Mouse (Mus musculus): Measurements from ENCODE around the gene Krt20. TPM values are rescaled to one million over a fixed set of nuclear protein-coding genes. Genes with fewer than 3 reads are reported as not detected.

The Krt20 gene
- polyA plus RNA-seq, 1 experiment from 2014 or later, result 0.35 TPM

GRCm38 (mm10) chr11:99448769-99449168, 10.8 kb upstream of the Krt20 start:
- no peak for DNase-seq (ENCODE audit: extremely low spot score, low spot score)
- H3K4me1 ChIP-seq, result no peaks in the 10 kb centered on the region
- H3K36me3 ChIP-seq (replicated peaks), result no peaks in the 10 kb centered on the region
- WGBS, result 78% methylated on average over 2 of the region's 2 CpGs
- no peaks in the 10 kb centered on the region for H3K27me3 ChIP-seq (ENCODE audit: poor library complexity, severe bottlenecking)
- H3K9me3 ChIP-seq, result no peaks in the 10 kb centered on the region
- no peak overlapping the region for H3K4me3 ChIP-seq
- H3K27ac ChIP-seq, result no peak overlapping the region

- H3K4me1 ChIP-seq, result peaks cover 14% of the 10 kb centered on the region; the same call in 1 of the 2 replicates
- H3K4me3 ChIP-seq, result no peak overlapping the region
- H3K36me3 ChIP-seq (replicated peaks), result no peaks in the 10 kb centered on the region
- 79% methylated on average over 8 of the region's 8 CpGs for WGBS
- DNase-seq (ENCODE audit: extremely low spot score, low spot score), result no peak
- no peaks in the 10 kb centered on the region for H3K9me3 ChIP-seq
- H3K27ac ChIP-seq, result no peak overlapping the region
- H3K27me3 ChIP-seq (ENCODE audit: poor library complexity, severe bottlenecking), result no peaks in the 10 kb centered on the region
Measured at GRCm38 (mm10) chr11:99441220-99441619, 3.3 kb upstream of the Krt20 start.

- H3K27ac ChIP-seq, result no peak overlapping the region
- no peaks in the 10 kb centered on the region for H3K9me3 ChIP-seq
- DNase-seq (ENCODE audit: extremely low spot score, low spot score), result no peak
- no peaks in the 10 kb centered on the region for H3K36me3 ChIP-seq (replicated peaks)
- WGBS, result 79% methylated on average over 10 of the region's 10 CpGs
- H3K4me3 ChIP-seq, result no peak overlapping the region
- no peaks in the 10 kb centered on the region for H3K27me3 ChIP-seq (ENCODE audit: poor library complexity, severe bottlenecking)
- peaks cover 18% of the 10 kb centered on the region; the same call in 1 of the 2 replicates for H3K4me1 ChIP-seq
Measured at GRCm38 (mm10) chr11:99439465-99439864, 1.5 kb upstream of the Krt20 start.

GRCm38 (mm10) chr11:99436625-99437024, 1.3 kb downstream of the Krt20 start:
- Histone ChIP-seq H3K4me3 (no peak overlapping the region), H3K4me1 (peaks cover 18% of the 10 kb centered on the region; the same call in 1 of the 2 replicates), H3K9me3 (no peaks in the 10 kb centered on the region), H3K27me3 (ENCODE audit: poor library complexity, severe bottlenecking) (no peaks in the 10 kb centered on the region), H3K36me3 (replicated peaks) (no peaks in the 10 kb centered on the region), H3K27ac (no peak overlapping the region)
- DNase-seq (ENCODE audit: extremely low spot score, low spot score), result no peak
- WGBS, result 52% methylated on average over 4 of the region's 4 CpGs

- Histone ChIP-seq H3K9me3 (no peaks in the 10 kb centered on the region), H3K36me3 (replicated peaks) (no peaks in the 10 kb centered on the region), H3K4me3 (no peak overlapping the region), H3K27me3 (ENCODE audit: poor library complexity, severe bottlenecking) (no peaks in the 10 kb centered on the region), H3K27ac (no peak overlapping the region), H3K4me1 (peaks cover 4% of the 10 kb centered on the region; the same call in 1 of the 2 replicates)
- DNase-seq (ENCODE audit: extremely low spot score, low spot score), result no peak
- WGBS, result 53% methylated on average over 12 of the region's 12 CpGs
Measured at GRCm38 (mm10) chr11:99430670-99431069, 7.3 kb downstream of the Krt20 start.

- Histone ChIP-seq H3K4me1 (no peaks in the 10 kb centered on the region), H3K4me3 (no peak within 1 kb of the TSS), H3K27ac (no peak within 1 kb of the TSS), H3K9me3 (no peaks in the 10 kb centered on the region), H3K27me3 (ENCODE audit: poor library complexity, severe bottlenecking) (no peaks in the 10 kb centered on the region), H3K36me3 (replicated peaks) (no peaks in the 10 kb centered on the region)
- 89% methylated on average over 10 of the region's 10 CpGs for WGBS
- no peak for DNase-seq (ENCODE audit: extremely low spot score, low spot score)
Measured at GRCm38 (mm10) chr11:99422159-99422558, 15.8 kb downstream of the Krt20 start, which contains the start of gene Krt12. Gene Krt12, minus strand, starts transcription at chr11:99422259.

- H3K36me3 ChIP-seq (replicated peaks), result no peaks in the 10 kb centered on the region
- H3K4me3 ChIP-seq, result no peak overlapping the region
- WGBS, result 65% methylated on average over 10 of the region's 10 CpGs
- DNase-seq (ENCODE audit: extremely low spot score, low spot score), result no peak
- H3K9me3 ChIP-seq, result no peaks in the 10 kb centered on the region
- no peak overlapping the region for H3K27ac ChIP-seq
- no peaks in the 10 kb centered on the region for H3K4me1 ChIP-seq
- no peaks in the 10 kb centered on the region for H3K27me3 ChIP-seq (ENCODE audit: poor library complexity, severe bottlenecking)
Measured at GRCm38 (mm10) chr11:99420586-99420985, 17.4 kb downstream of the Krt20 start.

GRCm38 (mm10) chr11:99417819-99418218, 20.1 kb downstream of the Krt20 start:
- no peak overlapping the region for H3K4me3 ChIP-seq
- 72% methylated on average over 16 of the region's 16 CpGs for WGBS
- H3K4me1 ChIP-seq, result no peaks in the 10 kb centered on the region
- H3K36me3 ChIP-seq (replicated peaks), result no peaks in the 10 kb centered on the region
- H3K9me3 ChIP-seq, result no peaks in the 10 kb centered on the region
- no peak for DNase-seq (ENCODE audit: extremely low spot score, low spot score)
- no peaks in the 10 kb centered on the region for H3K27me3 ChIP-seq (ENCODE audit: poor library complexity, severe bottlenecking)
- H3K27ac ChIP-seq, result no peak overlapping the region

GRCm38 (mm10) chr11:99416902-99417301, 21.0 kb downstream of the Krt20 start:
- Histone ChIP-seq H3K27me3 (ENCODE audit: poor library complexity, severe bottlenecking) (no peaks in the 10 kb centered on the region), H3K4me1 (no peaks in the 10 kb centered on the region), H3K9me3 (no peaks in the 10 kb centered on the region), H3K4me3 (no peak overlapping the region), H3K27ac (no peak overlapping the region), H3K36me3 (replicated peaks) (no peaks in the 10 kb centered on the region)
- WGBS, result 90% methylated on average over 13 of the region's 13 CpGs
- no peak for DNase-seq (ENCODE audit: extremely low spot score, low spot score)

- Histone ChIP-seq H3K36me3 (replicated peaks) (no peaks in the 10 kb centered on the region), H3K27ac (no peak overlapping the region), H3K9me3 (no peaks in the 10 kb centered on the region), H3K27me3 (ENCODE audit: poor library complexity, severe bottlenecking) (no peaks in the 10 kb centered on the region), H3K4me1 (no peaks in the 10 kb centered on the region), H3K4me3 (no peak overlapping the region)
- no peak for DNase-seq (ENCODE audit: extremely low spot score, low spot score)
- WGBS, result 92% methylated on average over 13 of the region's 13 CpGs
Measured at GRCm38 (mm10) chr11:99414463-99415147, 23.3 kb downstream of the Krt20 start.

GRCm38 (mm10) chr11:99413247-99413646, 24.7 kb downstream of the Krt20 start:
- H3K4me1 ChIP-seq, result no peaks in the 10 kb centered on the region
- WGBS, result 25% methylated on average over 6 of the region's 6 CpGs
- no peaks in the 10 kb centered on the region for H3K36me3 ChIP-seq (replicated peaks)
- DNase-seq (ENCODE audit: extremely low spot score, low spot score), result no peak
- H3K27me3 ChIP-seq (ENCODE audit: poor library complexity, severe bottlenecking), result no peaks in the 10 kb centered on the region
- H3K4me3 ChIP-seq, result no peak overlapping the region
- no peak overlapping the region for H3K27ac ChIP-seq
- no peaks in the 10 kb centered on the region for H3K9me3 ChIP-seq

GRCm38 (mm10) chr11:99406186-99406585, 31.8 kb downstream of the Krt20 start:
- Histone ChIP-seq H3K36me3 (replicated peaks) (no peaks in the 10 kb centered on the region), H3K4me1 (no peaks in the 10 kb centered on the region), H3K4me3 (no peak overlapping the region), H3K9me3 (no peaks in the 10 kb centered on the region), H3K27ac (no peak overlapping the region), H3K27me3 (ENCODE audit: poor library complexity, severe bottlenecking) (no peaks in the 10 kb centered on the region)
- no peak for DNase-seq (ENCODE audit: extremely low spot score, low spot score)
- WGBS, result 84% methylated on average over 10 of the region's 10 CpGs

GRCm38 (mm10) chr11:99399956-99400549, 37.9 kb downstream of the Krt20 start:
- WGBS, result 89% methylated on average over 13 of the region's 13 CpGs
- Histone ChIP-seq H3K27me3 (ENCODE audit: poor library complexity, severe bottlenecking) (no peaks in the 10 kb centered on the region), H3K4me3 (no peak overlapping the region), H3K27ac (no peak overlapping the region), H3K4me1 (peaks cover 21% of the 10 kb centered on the region), H3K9me3 (no peaks in the 10 kb centered on the region), H3K36me3 (replicated peaks) (no peaks in the 10 kb centered on the region)
- no peak for DNase-seq (ENCODE audit: extremely low spot score, low spot score)

All from forebrain, embryonic 10.5 days (tissue).